Mouse (Mus musculus): ENCODE measurements around the gene Dpysl4.

The Dpysl4 gene

DNA sequence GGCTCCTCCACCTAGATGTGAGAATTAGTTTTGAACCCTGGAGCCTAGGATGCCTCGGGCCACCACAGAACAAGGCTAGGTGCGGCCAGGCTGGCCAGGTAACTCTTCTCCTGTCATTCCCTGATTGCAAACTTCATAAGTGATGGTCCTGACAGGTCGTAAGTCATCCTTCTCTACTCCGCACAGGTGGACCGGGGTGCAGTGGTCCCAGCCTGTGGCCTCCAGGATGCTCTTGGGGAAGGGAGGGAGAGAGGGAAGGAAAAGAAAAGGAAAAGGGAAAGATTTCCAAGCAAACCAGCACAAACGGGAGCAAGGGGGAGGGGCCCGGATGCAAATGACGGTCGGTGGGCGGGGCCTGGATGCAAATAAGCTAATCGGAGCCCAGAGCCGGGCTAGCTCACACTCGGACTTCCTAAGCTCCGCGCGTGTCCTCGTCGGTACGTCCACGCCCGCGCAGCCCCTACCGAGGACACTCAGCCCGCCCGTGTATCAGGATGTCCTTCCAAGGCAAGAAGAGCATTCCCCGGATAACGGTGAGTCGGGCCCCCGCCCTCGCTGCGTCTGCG, at the start of gene Dpysl4:
Dpysl4 (plus strand) TSS at position 373 of the 566 bp plus-strand sequence.
- DNase-seq, result peak; percentile 47

- DNase-seq, result no peak
Measured at GRCm38 (mm10) chr7:139063406-139063805, 22.4 kb upstream of the Dpysl4 start.

GRCm38 (mm10) chr7:139068182-139068623, 17.6 kb upstream of the Dpysl4 start:
- DNase-seq, result peak; percentile 49

- DNase-seq, result no peak
Measured at GRCm38 (mm10) chr7:139074189-139074588, 11.6 kb upstream of the Dpysl4 start.

DNA sequence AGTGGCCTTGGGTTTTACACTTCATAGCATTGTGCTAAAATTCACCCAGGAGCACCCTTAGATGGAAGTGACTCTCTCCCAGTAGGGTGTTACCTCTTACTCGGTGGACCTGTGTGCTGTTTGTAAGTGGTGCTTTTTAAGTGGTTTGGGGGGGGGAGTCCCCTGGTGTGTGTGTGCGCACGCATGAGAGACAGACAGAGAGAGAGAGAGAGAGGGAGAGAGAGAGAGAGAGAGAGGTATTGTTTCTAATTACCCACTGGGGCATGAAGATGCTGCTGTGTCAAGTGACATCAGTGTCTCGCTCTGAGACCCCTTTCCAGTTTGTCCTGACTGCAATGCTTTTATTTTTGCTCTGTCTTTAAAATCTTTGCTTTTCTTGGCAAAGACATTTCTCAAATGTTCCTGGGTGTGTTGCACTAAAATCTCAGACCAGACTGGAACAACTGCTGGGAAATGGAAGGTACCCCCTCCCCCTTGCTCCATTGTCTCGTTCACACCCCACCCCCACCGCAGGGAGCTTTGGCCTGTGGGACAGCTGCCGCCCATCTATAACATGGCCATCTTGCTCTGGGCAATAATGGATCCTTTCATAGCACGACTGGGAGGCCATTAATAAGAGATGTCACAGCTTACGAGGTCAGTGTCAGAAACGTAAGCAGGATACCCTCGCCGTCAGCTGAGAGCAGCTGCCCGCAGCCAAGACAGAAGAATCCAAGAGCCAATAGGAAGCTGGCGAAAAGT, 10.6 kb upstream of the Dpysl4 start:
- no peak for DNase-seq

GRCm38 (mm10) chr7:139077283-139077682, 8.5 kb upstream of the Dpysl4 start:
- DNase-seq, result peak; percentile 8

GRCm38 (mm10) chr7:139078181-139078580, 7.6 kb upstream of the Dpysl4 start:
- DNase-seq, result no peak

GRCm38 (mm10) chr7:139079141-139079540, 6.7 kb upstream of the Dpysl4 start:
- no peak for DNase-seq

DNA sequence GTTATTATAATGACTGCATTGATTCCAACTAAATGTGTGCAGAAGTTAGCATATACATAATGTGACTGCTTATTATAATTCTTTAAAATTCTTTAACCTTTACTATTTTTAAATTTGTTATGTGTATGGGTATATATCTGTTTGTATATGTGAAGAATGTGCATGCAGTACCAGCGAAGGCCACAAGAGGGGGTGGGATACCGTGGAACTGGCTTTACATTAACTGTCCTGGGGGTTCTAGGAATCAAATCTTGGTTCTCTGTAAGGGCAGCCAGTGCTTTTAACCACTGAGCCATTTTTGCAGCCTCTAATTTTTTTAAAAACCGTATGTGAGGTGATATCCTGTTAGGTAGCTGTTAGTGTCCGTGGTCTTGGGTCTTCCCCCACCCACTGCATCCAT, 5.1 kb upstream of the Dpysl4 start:
- no peak for DNase-seq

DNA sequence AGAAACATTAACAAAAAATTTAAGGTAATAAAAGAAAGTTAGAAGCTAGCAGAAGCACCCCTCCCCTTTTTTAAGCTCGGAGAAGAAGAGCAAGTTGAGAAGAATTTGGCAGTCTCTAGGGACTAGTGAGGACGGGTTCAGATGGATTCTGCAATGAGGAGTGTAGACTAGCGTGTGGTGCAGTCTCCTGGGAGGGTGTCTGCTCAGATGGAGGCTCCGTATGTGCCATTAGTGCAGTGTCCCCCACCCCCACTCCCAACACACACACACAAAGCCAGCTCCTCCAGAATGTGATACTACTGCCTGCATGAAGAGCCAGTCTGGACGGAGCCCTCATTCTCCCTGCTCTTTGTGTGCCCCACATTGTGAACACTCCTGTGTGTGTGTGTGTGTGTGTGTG, 4.6 kb upstream of the Dpysl4 start:
- DNase-seq, result no peak

DNA sequence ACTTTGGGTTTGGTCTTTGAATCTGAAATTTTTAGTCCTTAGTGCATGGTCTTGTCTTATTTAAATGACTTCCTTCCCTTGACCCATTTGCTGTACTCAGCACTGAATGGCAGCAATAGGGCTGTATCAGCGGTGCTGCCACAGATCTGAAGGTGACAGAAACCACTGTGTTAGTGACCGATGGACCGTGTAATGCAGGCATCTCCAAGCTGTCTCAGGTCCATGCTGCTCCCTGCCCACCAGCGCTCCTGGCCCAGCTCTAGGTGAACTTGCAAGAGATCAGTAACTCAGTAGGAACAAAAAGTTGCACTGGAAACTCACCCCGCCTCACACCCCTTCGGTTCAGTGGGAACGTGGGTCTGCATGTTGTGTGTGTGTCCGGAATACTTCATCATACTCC, 3.5 kb upstream of the Dpysl4 start:
- DNase-seq, result no peak

GRCm38 (mm10) chr7:139084316-139084715, 1.5 kb upstream of the Dpysl4 start:
- DNase-seq, result no peak

DNA sequence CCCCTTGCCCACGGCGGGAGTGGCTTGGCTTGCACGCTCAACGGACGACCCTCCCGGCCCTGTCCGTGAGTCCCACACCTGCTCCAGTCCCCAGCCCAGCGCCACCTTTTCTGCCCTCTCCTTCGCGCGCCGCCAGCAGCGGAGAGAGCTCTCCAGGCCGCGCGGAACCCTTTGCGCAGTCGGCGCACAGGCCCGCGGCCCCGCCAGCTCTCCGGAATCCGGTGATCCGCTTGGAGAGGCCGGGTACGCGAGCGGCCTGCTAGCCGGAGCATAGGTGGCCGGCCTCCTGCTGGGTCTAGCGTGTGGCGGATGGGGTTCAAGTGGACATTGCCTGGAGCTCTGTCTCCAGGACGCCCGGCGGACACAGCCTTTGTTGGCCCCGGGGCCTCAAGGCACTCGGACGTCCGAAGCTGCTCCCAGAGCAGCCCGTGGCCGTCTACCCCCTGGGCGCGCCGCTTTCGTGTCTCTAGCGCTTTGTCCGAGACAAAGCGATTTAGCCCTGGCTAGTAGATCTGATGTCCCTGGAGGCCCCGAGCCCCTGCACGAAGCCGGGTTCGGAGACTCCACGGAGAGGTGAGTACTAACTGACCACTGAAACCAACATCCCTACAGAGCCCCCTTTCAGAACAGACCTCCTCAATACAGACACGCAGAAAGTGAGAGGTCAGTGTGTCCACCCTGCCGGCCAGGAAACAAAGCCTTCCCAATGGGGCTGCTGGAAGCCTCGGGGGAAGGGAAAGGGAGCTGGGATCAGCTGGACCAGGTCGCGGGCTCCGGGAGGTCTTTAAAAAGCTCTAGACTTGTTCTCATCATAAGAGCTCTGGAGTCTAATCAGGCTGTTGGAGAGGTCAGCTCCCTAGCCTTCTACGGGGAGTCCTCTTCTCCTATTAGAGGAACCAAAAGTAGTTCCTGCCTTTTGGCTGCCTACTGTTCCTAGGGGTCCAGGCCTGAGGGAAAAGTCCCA, 676 bp downstream of the Dpysl4 start:
- no peak for DNase-seq

- no peak for DNase-seq
Measured at GRCm38 (mm10) chr7:139087801-139088200, 2.0 kb downstream of the Dpysl4 start.

- DNase-seq, result no peak
Measured at GRCm38 (mm10) chr7:139089892-139090874, 4.4 kb downstream of the Dpysl4 start.

DNA sequence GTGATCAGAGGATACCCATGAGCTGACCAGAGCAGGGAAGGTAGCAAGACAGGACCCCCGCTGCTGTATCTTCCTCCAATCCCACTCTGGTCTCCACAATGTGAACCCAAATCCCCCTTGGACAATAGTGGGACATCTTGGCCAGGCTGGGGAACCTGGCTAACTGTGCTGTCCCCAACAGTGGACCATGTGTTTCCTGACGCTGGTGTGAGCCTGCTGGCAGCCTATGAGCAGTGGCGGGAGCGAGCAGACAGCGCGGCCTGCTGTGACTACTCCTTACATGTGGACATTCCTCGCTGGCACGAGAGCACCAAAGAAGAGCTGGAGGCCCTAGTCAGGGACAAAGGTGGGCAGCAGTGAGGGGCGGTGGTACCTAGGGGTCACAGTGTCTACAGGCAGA, 5.9 kb downstream of the Dpysl4 start:
- no peak for DNase-seq

DNA sequence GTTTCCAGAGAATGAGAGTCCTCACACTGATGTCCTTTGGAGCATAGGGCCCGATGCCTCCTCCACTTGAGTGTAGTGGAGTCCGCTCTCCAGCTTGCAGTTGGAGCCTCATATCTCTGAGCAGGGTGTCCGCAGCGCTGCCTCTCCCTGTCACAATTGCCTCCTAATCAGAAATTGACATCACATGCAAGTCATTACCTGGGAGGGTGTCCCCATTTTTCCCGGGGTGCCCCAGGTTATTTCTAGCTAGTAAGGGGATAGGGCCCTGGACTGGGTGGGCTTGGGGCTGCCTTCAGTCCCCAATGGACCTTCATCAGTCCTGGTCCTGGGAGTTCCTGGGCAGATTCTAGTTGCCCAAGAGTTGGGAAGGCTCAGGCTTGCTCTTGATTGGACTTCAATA, 6.9 kb downstream of the Dpysl4 start:
- no peak for DNase-seq

DNA sequence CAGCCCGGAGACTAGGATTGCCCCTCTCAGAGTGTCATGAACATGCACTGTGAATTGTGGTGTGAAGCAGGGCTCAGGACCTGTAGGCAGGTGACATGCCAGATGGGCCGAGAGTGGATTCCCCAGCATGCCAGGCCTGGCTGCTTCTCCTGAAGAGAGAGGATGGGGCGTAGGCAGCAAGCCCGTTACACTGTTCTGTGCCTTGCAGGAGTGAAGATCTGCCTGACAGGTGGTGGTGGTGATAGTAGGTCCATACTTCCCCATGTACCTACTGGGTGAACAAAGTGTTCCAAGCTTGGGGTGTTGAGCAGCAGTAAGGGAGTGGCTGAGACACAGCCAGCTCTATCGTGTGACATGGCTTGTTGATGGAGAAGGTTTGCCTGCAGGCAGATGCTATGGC, 7.3 kb downstream of the Dpysl4 start:
- no peak for DNase-seq

DNA sequence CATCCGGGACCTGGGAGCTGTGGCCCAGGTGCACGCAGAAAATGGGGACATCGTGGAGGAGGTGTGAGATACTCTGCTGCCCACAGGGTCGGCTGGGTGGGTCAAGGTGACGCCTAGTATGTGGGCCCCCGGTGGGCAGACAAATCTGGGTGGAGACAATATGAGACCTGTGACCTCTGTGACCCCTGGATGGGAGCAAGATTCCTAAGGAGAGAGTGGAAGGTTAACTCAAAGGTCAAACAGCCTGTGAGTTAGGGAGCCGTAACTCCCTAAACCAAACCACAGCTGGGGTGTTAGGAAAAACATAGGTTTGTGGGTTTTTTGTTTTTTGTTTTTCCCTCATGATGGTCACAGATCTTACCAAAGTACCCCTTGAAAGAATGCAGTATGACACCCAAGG, 8.0 kb downstream of the Dpysl4 start:
- DNase-seq, result no peak

- no peak for DNase-seq
Measured at GRCm38 (mm10) chr7:139094761-139095160, 9.0 kb downstream of the Dpysl4 start.

DNA sequence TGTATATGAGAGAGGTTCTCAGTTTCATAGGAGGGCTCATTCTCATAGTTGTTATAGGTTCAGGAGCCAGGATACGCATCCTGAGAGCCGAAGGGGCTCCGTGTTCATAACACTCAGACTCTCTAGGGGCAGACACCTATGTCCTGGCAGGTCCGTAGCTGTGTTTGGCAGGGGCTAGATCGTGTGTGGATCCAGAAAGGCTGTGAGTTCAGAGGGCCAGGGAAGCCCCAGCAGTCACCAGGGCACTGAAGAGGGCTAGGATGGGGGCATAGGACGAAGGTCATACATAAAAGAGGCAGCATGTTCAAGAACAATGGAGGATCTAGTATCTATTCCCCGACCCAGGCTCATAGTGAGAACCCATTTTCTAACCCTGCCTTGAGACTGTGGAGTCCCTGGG, 9.5 kb downstream of the Dpysl4 start:
- DNase-seq, result no peak

DNA sequence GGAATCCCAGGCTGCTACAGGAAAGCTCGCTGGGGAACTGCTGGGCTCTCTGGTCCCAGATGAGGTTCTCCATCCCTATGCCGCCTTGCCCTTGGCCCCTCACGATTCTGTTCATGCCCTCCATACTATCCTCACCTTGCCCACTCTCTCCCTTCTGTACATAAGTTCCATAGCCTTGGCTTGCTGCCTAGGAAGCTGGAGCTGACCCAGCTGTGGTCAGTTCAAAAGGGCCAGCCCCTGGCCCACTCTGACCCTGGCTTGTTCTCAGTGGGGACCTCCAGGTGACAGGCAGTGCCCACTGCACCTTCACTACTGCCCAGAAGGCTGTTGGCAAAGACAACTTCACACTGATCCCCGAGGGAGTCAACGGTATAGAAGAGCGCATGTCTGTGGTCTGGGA, 10.6 kb downstream of the Dpysl4 start:
- DNase-seq, result no peak

Data from liver (tissue).